Mouse (Mus musculus): ENCODE measurements around the gene Dcaf6. TPM values are rescaled to one million over a fixed set of nuclear protein-coding genes. Genes with fewer than 3 reads are reported as not detected.
A peak's percentile ranks its signal among the peaks of the same experiment; 100 is the strongest.

The Dcaf6 gene
- polyA plus RNA-seq, 1 experiment from 2014 or later, result 10.4 TPM

DNA sequence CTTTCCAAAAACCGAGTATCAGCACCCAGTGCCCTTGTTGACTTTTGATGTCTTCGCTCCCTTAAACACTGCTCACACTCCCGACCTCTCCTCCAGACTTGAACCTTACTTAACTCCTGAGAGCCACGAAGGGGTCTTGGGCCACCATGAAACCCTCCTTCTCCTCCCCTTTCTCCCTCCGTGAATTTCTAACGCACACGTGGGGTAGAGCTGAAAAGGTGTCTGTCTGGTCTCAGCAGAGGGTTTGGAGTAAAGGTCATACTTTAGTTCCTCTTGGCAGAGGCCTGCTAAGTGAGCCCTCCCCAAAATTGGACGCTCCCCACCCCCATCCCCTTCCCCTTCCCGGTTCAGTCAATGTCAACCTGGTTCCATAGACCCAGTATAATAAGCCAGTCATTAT, 1.4 kb upstream of the Dcaf6 start:
- peaks cover 21% of the 10 kb centered on the region for H3K4me1 ChIP-seq
- H3K4me3 ChIP-seq, result peak overlapping the region; percentile 95
- peak overlapping the region; percentile 42; the same call in 1 of the 2 replicates for H3K27ac ChIP-seq
- H3K27me3 ChIP-seq, result no peaks in the 10 kb centered on the region
- WGBS, result 1% methylated on average over 9 of the region's 9 CpGs
- H3K4me2 ChIP-seq, result peak overlapping the region; percentile 79
- ATAC-seq, result no peak
- no peaks in the 10 kb centered on the region for H3K9me3 ChIP-seq (replicated peaks)
- no peaks in the 10 kb centered on the region for H3K36me3 ChIP-seq (ENCODE audit: poor library complexity, severe bottlenecking)
- H3K9ac ChIP-seq, result peak overlapping the region; percentile 72

GRCm38 (mm10) chr1:165460801-165461377, 614 bp upstream of the Dcaf6 start:
- Histone ChIP-seq H3K27me3 (no peaks in the 10 kb centered on the region), H3K4me1 (peaks cover 21% of the 10 kb centered on the region), H3K36me3 (ENCODE audit: poor library complexity, severe bottlenecking) (no peaks in the 10 kb centered on the region), H3K4me2 (peak overlapping the region; percentile 83), H3K9ac (peak overlapping the region; percentile 83), H3K9me3 (replicated peaks) (no peaks in the 10 kb centered on the region), H3K4me3 (peak overlapping the region; percentile 95), H3K27ac (peak overlapping the region; percentile 88)
- ATAC-seq, result peak; percentile 98
- WGBS, result under 1% methylated on average over 41 of the region's 41 CpGs

GRCm38 (mm10) chr1:165459503-165460181, 633 bp downstream of the Dcaf6 start:
- Histone ChIP-seq H3K27me3 (no peaks in the 10 kb centered on the region), H3K4me3 (peak overlapping the region; percentile 95), H3K4me2 (peak overlapping the region; percentile 83), H3K9ac (peak overlapping the region; percentile 83), H3K9me3 (replicated peaks) (no peaks in the 10 kb centered on the region), H3K36me3 (ENCODE audit: poor library complexity, severe bottlenecking) (no peaks in the 10 kb centered on the region), H3K4me1 (peaks cover 21% of the 10 kb centered on the region), H3K27ac (peak overlapping the region; percentile 88)
- WGBS, result under 1% methylated on average over 52 of the region's 60 CpGs
- no peak for ATAC-seq

- 22% methylated on average over 7 of the region's 7 CpGs for WGBS
- no peaks in the 10 kb centered on the region for H3K36me3 ChIP-seq (ENCODE audit: poor library complexity, severe bottlenecking)
- H3K27ac ChIP-seq, result no peak overlapping the region
- peak overlapping the region; percentile 83 for H3K9ac ChIP-seq
- H3K4me3 ChIP-seq, result peak overlapping the region; percentile 95
- no peak for ATAC-seq
- H3K27me3 ChIP-seq, result no peaks in the 10 kb centered on the region
- peaks cover 21% of the 10 kb centered on the region for H3K4me1 ChIP-seq
- no peaks in the 10 kb centered on the region for H3K9me3 ChIP-seq (replicated peaks)
- peak overlapping the region; percentile 83 for H3K4me2 ChIP-seq
Observed at GRCm38 (mm10) chr1:165459041-165459502, 1.2 kb downstream of the Dcaf6 start.

DNA sequence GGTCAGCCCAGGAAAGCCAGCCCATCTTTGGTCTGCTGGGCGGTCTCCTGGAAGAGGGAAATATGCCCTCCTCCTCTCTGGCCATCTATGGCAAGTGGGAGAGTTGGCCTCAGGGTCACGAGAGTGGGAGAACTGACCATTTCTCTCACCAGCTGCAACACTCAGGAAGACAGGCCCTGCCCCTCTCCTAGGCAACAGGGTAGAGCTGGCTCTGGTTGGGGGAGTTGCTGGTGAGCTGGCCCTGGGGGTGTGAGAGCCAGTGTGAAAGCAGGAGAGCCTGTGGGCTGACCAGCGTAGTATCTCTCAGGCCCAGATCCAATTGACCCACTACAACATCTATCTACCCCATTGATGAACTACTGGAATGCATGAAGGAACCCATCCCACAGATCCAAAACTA, 18.6 kb downstream of the Dcaf6 start:
- 78% methylated on average over 3 of the region's 3 CpGs for WGBS
- H3K4me2 ChIP-seq, result no peak overlapping the region
- no peak overlapping the region for H3K4me3 ChIP-seq
- H3K9me3 ChIP-seq (replicated peaks), result no peaks in the 10 kb centered on the region
- H3K9ac ChIP-seq, result no peak overlapping the region
- no peaks in the 10 kb centered on the region for H3K27me3 ChIP-seq
- no peaks in the 10 kb centered on the region for H3K36me3 ChIP-seq (ENCODE audit: poor library complexity, severe bottlenecking)
- no peak for ATAC-seq
- no peak overlapping the region for H3K27ac ChIP-seq
- no peaks in the 10 kb centered on the region for H3K4me1 ChIP-seq

GRCm38 (mm10) chr1:165441201-165441600, 19.1 kb downstream of the Dcaf6 start:
- Histone ChIP-seq H3K9ac (no peak overlapping the region), H3K27ac (no peak overlapping the region), H3K4me2 (no peak overlapping the region), H3K9me3 (replicated peaks) (0 out of 2 replicates have a peak, but pooled peaks cover 4% of the 10 kb centered on the region), H3K4me3 (no peak overlapping the region), H3K4me1 (no peaks in the 10 kb centered on the region), H3K27me3 (no peaks in the 10 kb centered on the region), H3K36me3 (ENCODE audit: poor library complexity, severe bottlenecking) (no peaks in the 10 kb centered on the region)
- ATAC-seq, result no peak

- Histone ChIP-seq H3K4me1 (no peaks in the 10 kb centered on the region), H3K4me2 (no peak overlapping the region), H3K27ac (no peak overlapping the region), H3K27me3 (no peaks in the 10 kb centered on the region), H3K9me3 (replicated peaks) (0 out of 2 replicates have a peak, but pooled peaks cover 4% of the 10 kb centered on the region), H3K9ac (no peak overlapping the region), H3K4me3 (no peak overlapping the region), H3K36me3 (ENCODE audit: poor library complexity, severe bottlenecking) (no peaks in the 10 kb centered on the region)
- no peak for ATAC-seq
- WGBS, result 87% methylated on average over 3 of the region's 3 CpGs
Observed at GRCm38 (mm10) chr1:165440788-165441187, 19.5 kb downstream of the Dcaf6 start.

- 92% methylated on average over 1 of the region's 1 CpGs for WGBS
- no peaks in the 10 kb centered on the region for H3K27me3 ChIP-seq
- no peak overlapping the region for H3K27ac ChIP-seq
- no peak overlapping the region for H3K4me3 ChIP-seq
- H3K9ac ChIP-seq, result no peak overlapping the region
- ATAC-seq, result no peak
- H3K9me3 ChIP-seq (replicated peaks), result 0 out of 2 replicates have a peak, but pooled peaks cover 4% of the 10 kb centered on the region
- H3K4me2 ChIP-seq, result no peak overlapping the region
- no peaks in the 10 kb centered on the region for H3K36me3 ChIP-seq (ENCODE audit: poor library complexity, severe bottlenecking)
- no peaks in the 10 kb centered on the region for H3K4me1 ChIP-seq
Observed at GRCm38 (mm10) chr1:165438289-165439021, 21.8 kb downstream of the Dcaf6 start.

- no peak for ATAC-seq
- Histone ChIP-seq H3K4me1 (no peaks in the 10 kb centered on the region), H3K9me3 (replicated peaks) (0 out of 2 replicates have a peak, but pooled peaks cover 4% of the 10 kb centered on the region), H3K4me2 (no peak overlapping the region), H3K4me3 (no peak overlapping the region), H3K27me3 (no peaks in the 10 kb centered on the region), H3K27ac (no peak overlapping the region), H3K36me3 (ENCODE audit: poor library complexity, severe bottlenecking) (no peaks in the 10 kb centered on the region), H3K9ac (no peak overlapping the region)
- WGBS, result 78% methylated on average over 1 of the region's 1 CpGs
Observed at GRCm38 (mm10) chr1:165432883-165433282, 27.4 kb downstream of the Dcaf6 start.

GRCm38 (mm10) chr1:165426254-165426653, 34.0 kb downstream of the Dcaf6 start:
- no peaks in the 10 kb centered on the region for H3K27me3 ChIP-seq
- H3K36me3 ChIP-seq (ENCODE audit: poor library complexity, severe bottlenecking), result no peaks in the 10 kb centered on the region
- no peaks in the 10 kb centered on the region for H3K9me3 ChIP-seq (replicated peaks)
- 94% methylated on average over 2 of the region's 2 CpGs for WGBS
- H3K4me1 ChIP-seq, result no peaks in the 10 kb centered on the region
- H3K4me2 ChIP-seq, result no peak overlapping the region
- no peak for ATAC-seq
- no peak overlapping the region for H3K27ac ChIP-seq
- no peak overlapping the region for H3K9ac ChIP-seq
- H3K4me3 ChIP-seq, result no peak overlapping the region

GRCm38 (mm10) chr1:165421357-165421915, 38.8 kb downstream of the Dcaf6 start:
- no peak for ATAC-seq
- 80% methylated on average over 7 of the region's 7 CpGs for WGBS
- no peaks in the 10 kb centered on the region for H3K4me1 ChIP-seq
- no peak overlapping the region for H3K4me3 ChIP-seq
- no peaks in the 10 kb centered on the region for H3K9me3 ChIP-seq (replicated peaks)
- H3K9ac ChIP-seq, result no peak overlapping the region
- no peak overlapping the region for H3K27ac ChIP-seq
- H3K36me3 ChIP-seq (ENCODE audit: poor library complexity, severe bottlenecking), result no peaks in the 10 kb centered on the region
- H3K27me3 ChIP-seq, result no peaks in the 10 kb centered on the region
- no peak overlapping the region for H3K4me2 ChIP-seq

DNA sequence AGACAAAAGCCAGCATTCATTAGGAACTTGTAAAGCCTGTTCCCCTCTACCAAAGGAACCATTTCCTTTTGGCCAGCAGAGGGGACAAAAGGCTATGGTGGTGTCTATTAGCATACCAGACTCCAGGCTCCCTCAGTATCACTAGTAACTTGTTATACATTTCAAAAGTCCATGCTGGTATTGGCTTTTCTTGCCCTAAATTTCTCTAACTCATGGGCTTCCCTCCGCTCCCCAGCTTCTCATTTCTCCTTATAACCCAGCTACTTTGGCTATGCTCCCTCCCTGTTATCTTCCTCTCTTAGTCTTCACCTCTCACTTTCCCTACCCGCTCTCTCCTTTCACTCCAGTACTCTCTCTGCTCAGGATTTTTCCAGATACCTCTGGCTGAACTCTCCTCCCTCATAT, 63.9 kb downstream of the Dcaf6 start:
- H3K9ac ChIP-seq, result no peak overlapping the region
- ATAC-seq, result no peak

More for the DNA sequence above, 63.9 kb downstream of the Dcaf6 start:
- Histone ChIP-seq H3K4me1 (no peaks in the 10 kb centered on the region), H3K4me3 (no peak overlapping the region), H3K9me3 (replicated peaks) (no peaks in the 10 kb centered on the region), H3K4me2 (no peak overlapping the region), H3K27me3 (no peaks in the 10 kb centered on the region), H3K27ac (no peak overlapping the region), H3K36me3 (ENCODE audit: poor library complexity, severe bottlenecking) (no peaks in the 10 kb centered on the region)
- WGBS, result 94% methylated on average over 2 of the region's 2 CpGs

Measured in forebrain, embryonic 13.5 days (tissue).